Mouse (Mus musculus) hindbrain, postnatal 0 days (tissue): ENCODE data around the gene Rflna. TPM values are rescaled to one million over a fixed set of nuclear protein-coding genes. Genes with fewer than 3 reads are reported as not detected.
A peak's percentile ranks its signal among the peaks of the same experiment; 100 is the strongest.

Source experiments
- ATAC-seq: fragments of 200-750 bp; cut with Nextera tagmentation; 2 replicates; pipeline ENCODE4 v1.8.0; 2017; ENCODE audit warnings: mild to moderate bottlenecking, moderate TSS enrichment, moderate library complexity
- DNase-seq: peaks from one replicate; pipeline ENCODE4 v3.0.0-alpha.2; 2015; ENCODE audit warnings: low spot score
- H3K27ac ChIP-seq: fragments of 300-500 bp; sonication (generic); 2 replicates; pipeline ENCODE4 v1.5.1; 2014; ENCODE audit warnings: mild to moderate bottlenecking
- H3K27me3 ChIP-seq: fragments of 300-500 bp; sonication (generic); 2 replicates; pipeline ENCODE4 v1.6.1; 2014; ENCODE audit warnings: low read length, mixed read lengths; ENCODE audit not compliant: insufficient read depth
- H3K36me3 ChIP-seq: fragments of 300-500 bp; sonication (generic); 2 replicates; pipeline ENCODE4 v1.6.1; 2014; ENCODE audit warnings: low read length, mixed read lengths; ENCODE audit not compliant: insufficient read depth
- H3K4me1 ChIP-seq: fragments of 300-500 bp; sonication (generic); 2 replicates; pipeline ENCODE4 v1.6.1; 2014; ENCODE audit warnings: antibody characterized with exemption, low read length, mixed read lengths; ENCODE audit not compliant: insufficient read depth
- H3K4me2 ChIP-seq: fragments of 300-500 bp; sonication (generic); 2 replicates; pipeline ENCODE4 v1.6.1; 2014; ENCODE audit warnings: low read depth, mild to moderate bottlenecking, low read length, moderate library complexity, mixed read lengths
- H3K4me3 ChIP-seq: fragments of 300-500 bp; sonication (generic); 2 replicates; pipeline ENCODE4 v1.5.1; 2014; ENCODE audit warnings: low read length
- H3K9ac ChIP-seq: fragments of 300-500 bp; sonication (generic); replicated peaks from 2 replicates; pipeline ENCODE4 v1.6.1; 2014; ENCODE audit warnings: mild to moderate bottlenecking, low read length, moderate library complexity, mixed read lengths
- H3K9me3 ChIP-seq: fragments of 300-500 bp; sonication (generic); 2 replicates; pipeline ENCODE4 v1.6.1; 2016; ENCODE audit warnings: low read length, mixed read lengths
- CTCF ChIP-seq: IDR thresholded peaks from 2 replicates; pipeline ENCODE4 v1.5.1; 2016; ENCODE audit warnings: antibody characterized with exemption, control low read depth, low read depth
- WGBS: fragments of 180-500 bp; shearing (Covaris S2); extraction: QIAGEN DNeasy Blood & Tissue Kit; methylation state at CpG from one replicate; pipeline ENCODE4 v1.1.7; 2014; 5-methylcytosine and 5-hydroxymethylcytosine counted together
- polyA plus RNA-seq: library from polyadenylated mRNA; unstranded; fragments of >200 nt; fragmentation: Nextera tagmentation; extraction: Ambion mirVana; gene quantifications from 2 replicates; pipeline ENCODE4 v1.2.1, GENCODE M21; 2015
- total RNA-seq: library from RNA; depleted of rRNA; stranded (reverse); fragments of >200 nt; gene quantifications from 2 replicates; pipeline ENCODE4 v1.2.3, GENCODE M21; 2014

Gene Rflna
- total and polyA plus RNA-seq, 2 experiments from 2014 or later = 7.5 to 9.8 TPM

- TF ChIP-seq CTCF = no peak
- H3K36me3 ChIP-seq = peaks cover 53% of the 10 kb centered on the region
- no peaks in the 10 kb centered on the region for H3K27me3 ChIP-seq
- no peaks in the 10 kb centered on the region for H3K9me3 ChIP-seq
- ATAC-seq (no peak), DNase-seq (no peak)
- no peaks in the 10 kb centered on the region for H3K4me1 ChIP-seq
- 93% methylated on average over 4 of the region's 4 CpGs for WGBS
- no peak overlapping the region for H3K4me2 ChIP-seq
- H3K27ac ChIP-seq = no peak overlapping the region
- no peak overlapping the region for H3K9ac ChIP-seq
- no peak overlapping the region for H3K4me3 ChIP-seq
Observed at GRCm38 (mm10) chr5:125049481-125049880, 46.5 kb downstream of the Rflna start.

- ATAC-seq = no peak
- WGBS = 70% methylated on average over 10 of the region's 10 CpGs
- no peak for TF ChIP-seq CTCF
- peaks cover 37% of the 10 kb centered on the region for H3K36me3 ChIP-seq
- no peak for DNase-seq
- H3K9me3 ChIP-seq = no peaks in the 10 kb centered on the region
- H3K27ac ChIP-seq = no peak overlapping the region
- H3K4me1 ChIP-seq = peaks cover 13% of the 10 kb centered on the region
- no peaks in the 10 kb centered on the region for H3K27me3 ChIP-seq
- no peak overlapping the region for H3K4me2 ChIP-seq
- no peak overlapping the region for H3K9ac ChIP-seq
- no peak overlapping the region for H3K4me3 ChIP-seq
Observed at GRCm38 (mm10) chr5:125052237-125052602, 49.2 kb downstream of the Rflna start.

DNA sequence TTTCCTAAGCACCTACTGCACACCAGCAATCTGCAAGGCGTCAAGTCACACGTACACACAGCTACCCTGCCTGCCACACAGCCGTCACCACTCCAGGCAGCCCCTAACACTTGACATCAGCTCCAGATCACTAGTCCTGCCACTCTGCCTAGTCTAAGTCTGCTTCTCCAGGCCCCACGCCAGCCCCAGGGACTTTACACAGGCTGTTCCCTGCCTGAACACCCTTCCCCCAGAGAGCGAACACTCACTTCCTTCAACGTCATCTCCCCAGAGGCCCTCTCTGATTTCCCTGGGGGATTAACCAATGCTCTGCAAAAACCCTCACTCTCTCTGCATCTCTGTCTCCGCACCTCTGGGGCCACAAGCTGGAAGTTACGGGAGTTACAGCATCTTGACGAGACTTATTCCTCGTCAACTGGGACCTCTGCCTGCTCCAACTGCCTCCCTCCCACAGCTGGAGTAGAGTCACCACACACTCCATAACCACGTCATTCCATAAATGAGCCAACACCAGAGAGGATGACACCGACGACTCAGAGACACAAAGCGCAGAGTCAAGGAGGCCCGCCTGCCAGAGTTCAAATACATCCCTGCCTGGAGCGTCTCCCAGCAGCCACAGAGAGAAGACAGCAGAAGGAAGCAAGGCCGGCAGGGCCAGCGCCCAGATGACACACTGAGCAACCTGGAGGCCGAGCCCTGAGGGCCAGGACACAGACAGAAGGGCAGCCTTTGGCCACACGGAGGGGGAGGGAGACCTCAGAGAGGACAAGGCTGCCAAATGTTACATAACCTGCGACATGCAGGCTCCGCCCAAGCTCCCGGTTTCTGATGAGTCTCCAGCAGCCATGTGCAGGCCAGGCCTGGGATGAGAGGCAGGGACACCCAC, 49.8 kb downstream of the Rflna start:
- Histone ChIP-seq H3K4me2 (no peak overlapping the region), H3K27ac (no peak overlapping the region), H3K9ac (no peak overlapping the region), H3K27me3 (no peaks in the 10 kb centered on the region), H3K36me3 (peaks cover 31% of the 10 kb centered on the region; the same call in 1 of the 2 replicates), H3K4me1 (peaks cover 19% of the 10 kb centered on the region), H3K4me3 (no peak overlapping the region), H3K9me3 (no peaks in the 10 kb centered on the region)
- 66% methylated on average over 23 of the region's 23 CpGs for WGBS
- TF ChIP-seq CTCF = no peak
- no peak for ATAC-seq
- no peak for DNase-seq

GRCm38 (mm10) chr5:125053661-125054060, 50.6 kb downstream of the Rflna start:
- TF ChIP-seq CTCF = no peak
- H3K27me3 ChIP-seq = no peaks in the 10 kb centered on the region
- H3K36me3 ChIP-seq = peaks cover 23% of the 10 kb centered on the region; the same call in 1 of the 2 replicates
- H3K4me1 ChIP-seq = peaks cover 26% of the 10 kb centered on the region
- no peak overlapping the region for H3K4me2 ChIP-seq
- no peak overlapping the region for H3K9ac ChIP-seq
- H3K4me3 ChIP-seq = no peak overlapping the region
- DNase-seq = no peak
- H3K9me3 ChIP-seq = no peaks in the 10 kb centered on the region
- H3K27ac ChIP-seq = no peak overlapping the region
- ATAC-seq = no peak
- whole genome bisulfite sequencing = 77% methylated on average over 7 of the region's 7 CpGs

DNA sequence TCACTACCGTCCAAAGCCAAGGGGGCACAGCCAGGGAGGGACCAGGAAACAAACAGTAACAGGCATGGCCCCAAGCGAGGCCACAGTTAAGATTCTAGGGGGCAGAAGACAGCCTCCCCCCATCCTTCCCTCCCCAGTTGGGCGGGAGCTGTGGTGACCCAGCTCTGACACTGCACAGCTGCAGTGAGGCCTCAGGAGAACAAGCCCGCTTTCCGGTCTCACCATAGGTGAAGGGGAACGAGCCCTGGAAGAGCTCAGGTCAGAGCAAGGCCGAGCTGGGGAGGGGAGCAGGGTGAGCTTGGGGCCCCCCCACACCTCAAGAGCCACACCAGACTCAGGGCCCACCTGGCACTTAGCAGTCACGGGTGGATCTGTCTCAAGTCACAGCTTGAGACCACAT, 52.9 kb downstream of the Rflna start:
- H3K36me3 ChIP-seq = peaks cover under 1% of the 10 kb centered on the region; the same call in 1 of the 2 replicates
- TF ChIP-seq CTCF = no peak
- H3K27ac ChIP-seq = no peak overlapping the region
- 61% methylated on average over 8 of the region's 8 CpGs for WGBS
- peak overlapping the region; percentile 55; the same call in 1 of the 2 replicates for H3K4me2 ChIP-seq
- no peak overlapping the region for H3K4me3 ChIP-seq
- no peak for DNase-seq
- ATAC-seq = no peak
- H3K4me1 ChIP-seq = peaks cover 43% of the 10 kb centered on the region
- H3K27me3 ChIP-seq = no peaks in the 10 kb centered on the region
- H3K9ac ChIP-seq = no peak overlapping the region
- no peaks in the 10 kb centered on the region for H3K9me3 ChIP-seq

GRCm38 (mm10) chr5:125056331-125056695, 53.3 kb downstream of the Rflna start:
- WGBS = 25% methylated on average over 6 of the region's 6 CpGs
- TF ChIP-seq CTCF = 0 out of 2 replicates have a peak, but pooled peaks have one; percentile 4
- Histone ChIP-seq H3K4me1 (peaks cover 43% of the 10 kb centered on the region), H3K4me3 (no peak overlapping the region), H3K9ac (no peak overlapping the region), H3K4me2 (peak overlapping the region; percentile 55; the same call in 1 of the 2 replicates), H3K27ac (no peak overlapping the region), H3K27me3 (no peaks in the 10 kb centered on the region), H3K36me3 (no peaks in the 10 kb centered on the region; the same call in 1 of the 2 replicates), H3K9me3 (no peaks in the 10 kb centered on the region)
- no peak for DNase-seq
- ATAC-seq = no peak
